Mouse (Mus musculus) MEL (cell line): ENCODE measurements around the gene Cep78.

Experiments
- CTCF ChIP-seq, 3 experiments: IDR thresholded peaks in 2 of 3; conservative IDR thresholded peaks in 1 of 3; 2 replicates each; pipeline ENCODE4 v1.5.1; 2011 to 2012; ENCODE audit warnings: low read length in 3 of 3, low read depth in 2 of 3, mild to moderate bottlenecking in 2 of 3, improper control_type of control experiment in 1 of 3, inconsistent platforms in 1 of 3, mixed read lengths in 1 of 3, moderate library complexity in 1 of 3; ENCODE audit not compliant: control insufficient read depth in 1 of 3, insufficient read depth in 1 of 3, poor library complexity in 1 of 3, severe bottlenecking in 1 of 3
- E2F4 ChIP-seq: IDR thresholded peaks from 2 replicates; pipeline ENCODE4 v1.6.1; 2011; ENCODE audit warnings: low read depth, low read length, improper control_type of control experiment, borderline replicate concordance
- GABPA ChIP-seq: IDR thresholded peaks from 2 replicates; pipeline ENCODE4 v1.6.1; 2012; ENCODE audit warnings: low read depth, mild to moderate bottlenecking, inconsistent platforms, low read length, improper control_type of control experiment, moderate library complexity
- GATA1 ChIP-seq: IDR thresholded peaks from 2 replicates; pipeline ENCODE4 v1.6.1; 2011; ENCODE audit warnings: low read depth, low read length, improper control_type of control experiment
- RCOR1 ChIP-seq: IDR thresholded peaks from 2 replicates; pipeline ENCODE4 v1.6.1; 2012; ENCODE audit warnings: low read depth, mild to moderate bottlenecking, inconsistent platforms, low read length, improper control_type of control experiment
- TBP ChIP-seq: IDR thresholded peaks from 2 replicates; pipeline ENCODE4 v1.8.0; 2011; ENCODE audit warnings: low read depth, low read length, improper control_type of control experiment
- UBTF ChIP-seq: IDR thresholded peaks from 2 replicates; pipeline ENCODE4 v1.6.1; 2012; ENCODE audit warnings: low read depth, mild to moderate bottlenecking, inconsistent platforms, low read length, improper control_type of control experiment, moderate library complexity, borderline replicate concordance; ENCODE audit not compliant: insufficient read depth

DNA sequence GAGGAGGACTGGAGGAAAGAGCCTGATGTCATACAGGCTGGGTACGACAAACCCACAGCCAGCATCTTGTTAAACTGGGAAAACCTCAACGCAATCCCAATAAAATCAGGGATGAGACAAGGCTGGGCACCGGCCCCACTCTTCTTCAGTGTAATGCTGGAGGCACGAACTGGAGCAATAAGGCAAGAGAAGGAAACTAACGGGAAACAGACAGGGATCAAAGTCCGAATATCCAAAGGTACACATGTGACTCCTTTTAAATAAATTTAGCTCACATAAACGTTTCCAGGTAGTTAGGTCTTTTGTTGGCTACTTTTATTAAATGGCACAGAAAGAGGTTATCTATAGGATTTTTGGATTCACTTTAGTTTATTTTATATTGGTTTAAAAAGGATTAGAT lies 36.4 kb downstream of the Cep78 start:
- no peak for TF ChIP-seq TBP
- TF ChIP-seq RCOR1 = no peak
- no peak for TF ChIP-seq E2F4
- no peak for TF ChIP-seq GATA1
- no peak for TF ChIP-seq GABPA
- no peak for TF ChIP-seq UBTF
- no peak for TF ChIP-seq CTCF (IDR thresholded peaks at IDR 0.05 in 2 of 3, conservative IDR thresholded peaks at IDR 0.05 in 1 of 3; ENCODE audit: control insufficient read depth in 1 of 3, insufficient read depth in 1 of 3, low read depth in 2 of 3, low read length in 3 of 3, poor library complexity in 1 of 3, severe bottlenecking in 1 of 3)
